Mouse (Mus musculus): ENCODE measurements around the gene Ccl1. TPM values are rescaled to one million over a fixed set of nuclear protein-coding genes. Genes with fewer than 3 reads are reported as not detected.

Ccl1 gene
- total and polyA plus RNA-seq, 2 experiments from 2014 or later, result 1.3 TPM; not detected in 1

- TF ChIP-seq CTCF (IDR thresholded peaks at IDR 0.05), result no peak
- H3K9me3 ChIP-seq (ENCODE audit: low read length), result no peaks in the 10 kb centered on the region
- peak overlapping the region; percentile 10; the same call in 1 of the 2 replicates for H3K4me3 ChIP-seq (ENCODE audit: low read depth, low read length)
- H3K27me3 ChIP-seq (ENCODE audit: insufficient read depth, low read length), result no peaks in the 10 kb centered on the region; the same call in 1 of the 2 replicates
- ATAC-seq (ENCODE audit: low FRiP score) (peak; percentile 52; the same call in 1 of the 2 replicates), DNase-seq (ENCODE audit: low spot score) (peak; percentile 72)
- H3K36me3 ChIP-seq (ENCODE audit: insufficient read depth, low read length), result no peaks in the 10 kb centered on the region
- H3K4me2 ChIP-seq (ENCODE audit: low read depth, low read length, poor library complexity, severe bottlenecking), result peak overlapping the region; percentile 29
- WGBS, result 8% methylated on average over 12 of the region's 12 CpGs
- H3K4me1 ChIP-seq (ENCODE audit: insufficient read depth, low read length), result no peaks in the 10 kb centered on the region
- H3K27ac ChIP-seq (ENCODE audit: low read depth, low read length), result peak overlapping the region; percentile 9; the same call in 1 of the 2 replicates
- no peak overlapping the region for H3K9ac ChIP-seq (replicated peaks; ENCODE audit: low read length, poor library complexity, severe bottlenecking)
These were observed 5.0 kb upstream of the Ccl1 start for GRCm38 (mm10) chr11:82310336-82311045.

GRCm38 (mm10) chr11:82297895-82298294 lies 7.6 kb downstream of the Ccl1 start:
- ATAC-seq (ENCODE audit: low FRiP score) (no peak), DNase-seq (ENCODE audit: low spot score) (no peak)
- H3K4me3 ChIP-seq (ENCODE audit: low read depth, low read length), result no peak overlapping the region
- no peak for TF ChIP-seq CTCF (IDR thresholded peaks at IDR 0.05)
- WGBS, result 73% methylated on average over 4 of the region's 4 CpGs
- no peak overlapping the region for H3K4me2 ChIP-seq (ENCODE audit: low read depth, low read length, poor library complexity, severe bottlenecking)
- no peaks in the 10 kb centered on the region for H3K9me3 ChIP-seq (ENCODE audit: low read length)
- H3K27me3 ChIP-seq (ENCODE audit: insufficient read depth, low read length), result no peaks in the 10 kb centered on the region
- H3K9ac ChIP-seq (replicated peaks; ENCODE audit: low read length, poor library complexity, severe bottlenecking), result no peak overlapping the region
- no peaks in the 10 kb centered on the region for H3K4me1 ChIP-seq (ENCODE audit: insufficient read depth, low read length)
- H3K36me3 ChIP-seq (ENCODE audit: insufficient read depth, low read length), result no peaks in the 10 kb centered on the region
- H3K27ac ChIP-seq (ENCODE audit: low read depth, low read length), result no peak overlapping the region

DNA sequence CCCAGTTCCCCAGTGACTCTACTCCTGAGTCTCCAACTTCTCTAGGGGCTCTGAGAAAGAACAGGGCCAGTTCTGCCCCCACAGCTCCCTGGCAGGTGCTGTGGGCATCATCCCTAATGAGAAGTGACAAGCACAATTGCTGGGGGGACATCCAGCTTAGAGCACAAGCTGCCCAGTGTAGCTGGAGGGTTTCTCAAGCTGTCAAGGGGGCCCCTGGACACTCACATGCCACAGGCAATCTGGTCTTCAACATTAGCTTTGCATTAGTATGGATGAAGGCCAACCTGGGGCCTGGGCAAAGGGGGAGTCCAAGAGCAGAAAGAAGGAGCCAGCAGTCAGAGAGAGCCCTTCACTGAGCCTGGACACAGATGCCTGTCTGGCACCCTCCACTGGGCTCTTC lies 14.6 kb downstream of the Ccl1 start:
- Histone ChIP-seq H3K4me2 (ENCODE audit: low read depth, low read length, poor library complexity, severe bottlenecking) (no peak overlapping the region), H3K4me3 (ENCODE audit: low read depth, low read length) (no peak overlapping the region), H3K27me3 (ENCODE audit: insufficient read depth, low read length) (no peaks in the 10 kb centered on the region), H3K4me1 (ENCODE audit: insufficient read depth, low read length) (no peaks in the 10 kb centered on the region), H3K9me3 (ENCODE audit: low read length) (no peaks in the 10 kb centered on the region), H3K9ac (replicated peaks; ENCODE audit: low read length, poor library complexity, severe bottlenecking) (no peak overlapping the region), H3K36me3 (ENCODE audit: insufficient read depth, low read length) (no peaks in the 10 kb centered on the region), H3K27ac (ENCODE audit: low read depth, low read length) (no peak overlapping the region)
- no peak for TF ChIP-seq CTCF (IDR thresholded peaks at IDR 0.05)
- ATAC-seq (ENCODE audit: low FRiP score) (no peak), DNase-seq (ENCODE audit: low spot score) (peak; percentile 78)

- Histone ChIP-seq H3K4me3 (ENCODE audit: low read depth, low read length) (no peak overlapping the region), H3K4me1 (ENCODE audit: insufficient read depth, low read length) (0 out of 2 replicates have a peak, but pooled peaks cover 5% of the 10 kb centered on the region), H3K27ac (ENCODE audit: low read depth, low read length) (no peak overlapping the region), H3K9me3 (ENCODE audit: low read length) (no peaks in the 10 kb centered on the region), H3K4me2 (ENCODE audit: low read depth, low read length, poor library complexity, severe bottlenecking) (no peak overlapping the region), H3K36me3 (ENCODE audit: insufficient read depth, low read length) (no peaks in the 10 kb centered on the region), H3K27me3 (ENCODE audit: insufficient read depth, low read length) (no peaks in the 10 kb centered on the region; the same call in 1 of the 2 replicates), H3K9ac (replicated peaks; ENCODE audit: low read length, poor library complexity, severe bottlenecking) (no peak overlapping the region)
- DNase-seq (ENCODE audit: low spot score) (peak; percentile 47), ATAC-seq (ENCODE audit: low FRiP score) (no peak)
- 67% methylated on average over 8 of the region's 8 CpGs for WGBS
- TF ChIP-seq CTCF (IDR thresholded peaks at IDR 0.05), result no peak
These were observed 31.2 kb downstream of the Ccl1 start for GRCm38 (mm10) chr11:82274149-82274812.

DNA sequence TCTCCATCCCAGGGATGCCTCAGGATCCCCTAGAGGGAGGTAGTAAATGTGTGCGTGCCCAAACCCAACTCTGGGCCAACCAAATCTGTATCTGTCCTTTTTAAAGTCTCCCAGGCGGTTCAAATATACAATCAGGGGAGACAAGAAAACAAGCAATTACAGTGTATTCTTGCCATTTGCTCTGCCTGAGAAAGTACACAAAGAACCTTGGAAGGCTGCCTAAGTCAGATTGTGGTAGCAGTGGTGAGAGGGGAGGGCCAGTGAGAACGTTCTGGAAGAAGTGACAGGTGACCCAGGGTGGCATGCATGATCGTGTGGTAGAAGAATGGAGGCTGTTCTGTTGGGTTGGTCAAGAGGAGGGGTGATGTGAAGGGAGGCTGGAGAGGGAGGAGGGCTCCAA lies 46.4 kb downstream of the Ccl1 start:
- H3K36me3 ChIP-seq (ENCODE audit: insufficient read depth, low read length), result no peaks in the 10 kb centered on the region
- H3K4me1 ChIP-seq (ENCODE audit: insufficient read depth, low read length), result no peaks in the 10 kb centered on the region
- TF ChIP-seq CTCF (IDR thresholded peaks at IDR 0.05), result no peak
- H3K27ac ChIP-seq (ENCODE audit: low read depth, low read length), result no peak overlapping the region
- no peak overlapping the region for H3K9ac ChIP-seq (replicated peaks; ENCODE audit: low read length, poor library complexity, severe bottlenecking)
- WGBS, result 38% methylated on average over 4 of the region's 4 CpGs
- no peaks in the 10 kb centered on the region for H3K27me3 ChIP-seq (ENCODE audit: insufficient read depth, low read length)
- ATAC-seq (ENCODE audit: low FRiP score) (no peak), DNase-seq (ENCODE audit: low spot score) (no peak)
- no peak overlapping the region for H3K4me3 ChIP-seq (ENCODE audit: low read depth, low read length)
- no peaks in the 10 kb centered on the region for H3K9me3 ChIP-seq (ENCODE audit: low read length)
- no peak overlapping the region for H3K4me2 ChIP-seq (ENCODE audit: low read depth, low read length, poor library complexity, severe bottlenecking)

- peak; percentile 91 for TF ChIP-seq CTCF (IDR thresholded peaks at IDR 0.05)
- no peak overlapping the region for H3K27ac ChIP-seq (ENCODE audit: low read depth, low read length)
- H3K4me3 ChIP-seq (ENCODE audit: low read depth, low read length), result no peak overlapping the region
- no peaks in the 10 kb centered on the region for H3K27me3 ChIP-seq (ENCODE audit: insufficient read depth, low read length)
- H3K4me1 ChIP-seq (ENCODE audit: insufficient read depth, low read length), result no peaks in the 10 kb centered on the region
- peak; percentile 88 for DNase-seq (ENCODE audit: low spot score)
- WGBS, result 31% methylated on average over 4 of the region's 4 CpGs
- H3K4me2 ChIP-seq (ENCODE audit: low read depth, low read length, poor library complexity, severe bottlenecking), result no peak overlapping the region
- H3K9me3 ChIP-seq (ENCODE audit: low read length), result no peaks in the 10 kb centered on the region
- H3K36me3 ChIP-seq (ENCODE audit: insufficient read depth, low read length), result no peaks in the 10 kb centered on the region
- ATAC-seq (ENCODE audit: low FRiP score), result peak; percentile 78
- no peak overlapping the region for H3K9ac ChIP-seq (replicated peaks; ENCODE audit: low read length, poor library complexity, severe bottlenecking)
These were observed 49.9 kb downstream of the Ccl1 start for GRCm38 (mm10) chr11:82255601-82256000.
